Comparison of ENCODE assay signal across 28 mouse cellular contexts in genomic region chr9:88524796-88525195, GRCm38 (mm10). TPM values are rescaled to one million over a fixed set of nuclear protein-coding genes. Genes with fewer than 3 reads are reported as not detected.
"Had no signal": no experiment of that assay in that cellular context is flagged by ENCODE, and none has a peak within 500 bp of the region (broad histone marks: within the 10 kb centered on the region; RNA-seq: fewer than 3 reads in every experiment).

No protein-coding gene starts in this region.

- H3K9ac ChIP-seq: heart, embryonic 12.5 days; hindbrain, embryonic 13.5 days; hindbrain, embryonic 15.5 days; limb, embryonic 12.5 days had no signal

- H3K27ac ChIP-seq: heart, embryonic 10.5 days; hindbrain, embryonic 13.5 days; hindbrain, embryonic 15.5 days; hindbrain, postnatal 0 days; layer of hippocampus, adult 2 months; left cerebral cortex, adult 2 months; limb, embryonic 10.5 days; limb, embryonic 12.5 days; liver, embryonic 13.5 days had no signal

- H3K9me3 ChIP-seq: heart, embryonic 10.5 days; heart, embryonic 12.5 days; hindbrain, embryonic 13.5 days; hindbrain, embryonic 15.5 days; limb, embryonic 10.5 days; limb, embryonic 12.5 days; liver, embryonic 13.5 days had no signal

- H3K4me2 ChIP-seq: heart, embryonic 12.5 days; hindbrain, embryonic 13.5 days; hindbrain, embryonic 15.5 days; limb, embryonic 12.5 days had no signal

- H3K4me3 ChIP-seq: heart, embryonic 10.5 days; heart, embryonic 12.5 days; hindbrain, embryonic 13.5 days; hindbrain, embryonic 15.5 days; layer of hippocampus, adult 2 months; left cerebral cortex, adult 2 months; limb, embryonic 10.5 days; limb, embryonic 12.5 days had no signal

- DNase-seq: gastrocnemius, postnatal 14 days; gastrocnemius, postnatal 36 days; heart, adult 18-20 months; heart, postnatal 10 days; heart, postnatal 36 days; kidney, adult 18-20 months; kidney, adult 8-10 months; kidney, postnatal 10 days; kidney, postnatal 25 days; kidney, postnatal 4 days; liver; liver, embryonic 13.5 days had no signal

- ATAC-seq: hindbrain, postnatal 0 days; intestine, postnatal 0 days had no signal

- H3K27me3 ChIP-seq: heart, embryonic 12.5 days; hindbrain, embryonic 13.5 days; hindbrain, embryonic 15.5 days; limb, embryonic 12.5 days; liver, embryonic 13.5 days had no signal

RNA-seq across cellular contexts. Expression of gene Trim43a, which starts 55.9 kb away (rescaled TPM):
- total RNA-seq: heart, adult 18-20 months; heart, adult 8-10 months; hematopoietic stem cell, adult 5-6 weeks; hindbrain, postnatal 0 days had no signal
- polyA plus RNA-seq: gonadal fat pad, adult 2 months; hindbrain, embryonic 11.5 days; intestine, postnatal 0 days; kidney, embryonic 14.5 days; limb, embryonic 12.5 days; liver, embryonic 11.5 days; liver, embryonic 13.5 days had no signal
